Mouse (Mus musculus): ENCODE data around the gene Prpf4. TPM values are rescaled to one million over a fixed set of nuclear protein-coding genes. Genes with fewer than 3 reads are reported as not detected.

Gene Prpf4
- total RNA-seq (2015; ENCODE audit: low replicate concordance) (12.6 and 15.9 TPM in 2 replicates), total RNA-seq (2017; ENCODE audit: low replicate concordance) (13.6 and 14.2 TPM in 2 replicates)

DNA sequence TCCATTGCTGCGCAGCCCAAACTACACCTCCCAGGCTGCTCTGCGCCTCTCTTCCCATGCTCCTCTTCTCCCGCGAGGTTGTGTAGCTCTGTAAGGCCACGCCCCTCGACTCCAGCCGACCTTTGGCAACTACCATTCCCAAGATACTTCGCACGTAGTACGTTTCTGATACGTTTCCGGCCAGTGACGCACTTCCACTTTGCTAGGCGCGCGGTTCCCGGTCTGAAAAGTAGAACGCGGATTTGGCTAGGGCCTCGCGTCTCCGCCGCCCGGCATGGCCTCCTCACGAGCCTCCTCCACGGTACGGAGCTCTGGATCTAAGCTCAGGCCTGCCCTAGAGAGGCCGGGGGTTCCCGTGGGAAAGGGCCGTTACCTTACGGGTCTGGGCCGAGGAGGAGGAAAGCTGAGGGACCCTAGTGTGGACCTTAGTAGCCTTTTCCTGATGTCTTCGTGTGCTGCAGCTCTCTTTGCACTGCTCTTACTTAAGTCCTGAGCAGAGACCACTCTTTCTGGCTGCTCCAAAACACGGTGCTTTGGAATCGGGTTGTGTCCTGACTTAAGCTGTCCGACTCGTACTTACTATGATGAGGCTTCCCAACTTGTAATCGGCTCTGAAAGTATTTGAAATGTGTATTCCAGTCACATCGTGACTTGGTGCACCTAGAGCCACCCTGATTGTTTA lies at the start of gene Prpf4, which contains the start of gene Cdc26:
Gene Prpf4, plus strand, starts transcription at position 197 of the 682 bp plus-strand sequence.
Gene Cdc26, minus strand, starts transcription at position 42 of the 682 bp plus-strand sequence.
- peak; percentile 96 for ATAC-seq (replicated peaks; ENCODE audit: low FRiP score, poor library complexity, severe bottlenecking)

DNA sequence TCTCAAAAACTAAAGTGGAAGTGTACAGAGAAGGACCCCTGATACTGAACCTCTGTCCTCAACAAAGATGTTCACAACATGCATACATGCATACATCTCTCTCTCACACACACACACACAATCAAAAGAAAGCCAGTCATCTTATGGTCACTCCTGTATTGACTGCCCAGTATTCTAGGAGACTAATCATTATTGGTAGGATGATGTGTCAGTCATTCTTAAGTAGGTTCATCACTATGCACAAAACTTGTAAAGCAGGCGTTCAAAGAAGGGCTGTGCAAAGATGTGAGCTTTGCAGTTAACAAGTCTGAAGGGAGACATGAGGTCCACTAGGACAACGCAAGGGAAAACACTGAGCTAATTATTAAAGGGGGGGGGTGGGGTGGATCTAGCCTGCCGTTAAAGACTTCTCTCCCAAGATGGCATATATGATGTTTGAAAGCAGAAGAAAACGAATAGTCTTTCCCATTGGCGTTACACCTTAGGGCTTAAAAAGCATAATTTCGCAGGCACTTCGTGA lies 49.3 kb upstream of the Prpf4 start:
- ATAC-seq (replicated peaks; ENCODE audit: low FRiP score, poor library complexity, severe bottlenecking) = no peak

- ATAC-seq (replicated peaks; ENCODE audit: low FRiP score, poor library complexity, severe bottlenecking) = peak; percentile 99
Measured at GRCm38 (mm10) chr4:62360088-62360804, 48.4 kb upstream of the Prpf4 start, which contains the start of the genes Fkbp15 and Slc31a1. Fkbp15 (minus strand) TSS chr4:62360548. Slc31a1 (plus strand) TSS chr4:62360727.

DNA sequence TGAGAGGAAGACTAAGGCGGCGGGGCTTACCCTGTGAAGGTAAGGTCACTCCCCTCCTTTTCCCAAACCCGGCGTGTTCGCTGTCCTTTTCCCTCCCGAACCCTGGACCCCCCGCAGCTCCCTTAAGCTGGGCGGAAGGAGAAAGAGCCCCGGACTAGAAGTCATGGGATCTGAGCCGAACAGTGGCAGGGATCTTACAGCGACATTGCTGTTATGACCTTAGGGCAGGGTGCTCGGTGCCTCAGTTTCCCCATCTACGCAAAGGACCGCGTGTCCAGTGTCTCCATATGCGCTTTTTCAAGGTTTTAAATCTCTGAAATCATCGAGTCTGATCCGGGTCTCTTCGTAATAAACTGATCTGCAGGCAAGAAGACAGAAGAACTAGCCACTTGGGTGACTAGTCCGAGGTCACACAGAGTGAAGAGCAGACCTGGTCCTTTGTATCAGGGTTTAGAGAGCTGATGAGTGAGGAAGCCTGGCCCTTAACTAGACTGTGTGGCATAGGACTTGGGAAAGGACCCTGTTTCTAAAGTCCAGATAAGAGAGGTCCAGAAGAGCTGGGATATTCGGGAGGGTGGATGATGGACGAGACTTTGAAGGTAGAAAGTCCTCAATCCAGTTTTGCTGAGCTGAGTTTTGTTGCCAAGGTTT lies 47.7 kb upstream of the Prpf4 start:
- ATAC-seq (replicated peaks; ENCODE audit: low FRiP score, poor library complexity, severe bottlenecking) = peak; percentile 20

GRCm38 (mm10) chr4:62361571-62361970 lies 47.0 kb upstream of the Prpf4 start:
- ATAC-seq (replicated peaks; ENCODE audit: low FRiP score, poor library complexity, severe bottlenecking) = no peak

DNA sequence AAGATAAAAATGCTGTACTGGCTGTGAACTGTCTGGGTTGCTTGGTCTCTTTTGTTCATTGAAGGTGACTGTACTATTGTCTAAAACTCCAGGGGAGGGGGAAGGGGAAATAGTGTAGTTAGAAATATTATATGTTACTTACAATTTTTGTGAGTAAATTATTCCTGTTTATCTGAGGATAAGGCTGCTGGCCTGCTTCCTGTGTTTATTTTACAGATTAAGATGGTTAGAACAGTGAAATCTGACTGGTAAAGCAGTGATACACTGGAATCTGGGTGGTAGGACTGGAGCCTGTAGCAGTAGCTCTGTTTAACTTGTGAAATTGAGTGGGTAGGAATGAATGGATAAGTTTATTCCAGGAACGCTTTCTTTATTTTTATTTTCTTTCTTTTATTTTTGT lies 46.6 kb upstream of the Prpf4 start:
- ATAC-seq (replicated peaks; ENCODE audit: low FRiP score, poor library complexity, severe bottlenecking) = no peak

GRCm38 (mm10) chr4:62362437-62362836 lies 46.2 kb upstream of the Prpf4 start:
- no peak for ATAC-seq (replicated peaks; ENCODE audit: low FRiP score, poor library complexity, severe bottlenecking)

DNA sequence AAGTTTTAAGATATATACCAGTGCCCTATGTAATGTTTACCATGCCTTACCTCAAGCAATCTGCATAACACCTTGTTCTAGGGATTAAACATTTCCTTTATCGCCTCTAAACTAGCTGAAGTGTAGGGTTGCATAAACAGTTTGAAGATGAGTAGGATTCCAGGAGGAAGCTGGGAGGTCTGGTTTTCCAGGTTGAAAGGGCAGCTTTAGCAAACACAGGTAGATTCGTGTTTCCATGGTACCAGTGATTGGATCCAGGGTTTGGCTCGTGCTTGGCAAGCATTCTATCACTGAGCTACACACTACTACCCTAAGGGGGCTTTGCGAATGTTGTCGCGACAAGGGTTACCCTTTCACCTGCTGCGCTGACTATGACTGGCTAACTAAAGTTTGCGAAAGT lies 44.3 kb upstream of the Prpf4 start:
- no peak for ATAC-seq (replicated peaks; ENCODE audit: low FRiP score, poor library complexity, severe bottlenecking)

DNA sequence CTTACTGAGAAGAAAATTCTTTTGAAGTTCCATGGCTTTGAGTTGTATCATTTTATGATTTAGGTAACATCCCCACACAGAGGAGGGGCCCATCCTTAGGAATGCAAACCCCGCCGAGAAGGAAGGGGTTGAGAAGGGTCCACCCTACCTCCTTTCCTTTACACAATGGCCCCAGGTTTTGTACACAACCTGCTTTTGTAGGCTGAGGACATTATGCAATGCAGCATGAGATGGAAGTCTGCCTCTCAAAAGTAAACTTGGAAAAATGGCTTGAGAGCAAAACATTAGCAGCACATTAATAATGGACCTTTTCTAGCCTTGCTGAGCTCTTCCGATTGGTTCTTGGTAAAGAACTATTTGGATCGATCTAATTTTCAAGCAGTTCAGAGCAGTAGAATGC lies 42.3 kb upstream of the Prpf4 start:
- ATAC-seq (replicated peaks; ENCODE audit: low FRiP score, poor library complexity, severe bottlenecking) = no peak

GRCm38 (mm10) chr4:62367586-62367985 lies 41.0 kb upstream of the Prpf4 start:
- no peak for ATAC-seq (replicated peaks; ENCODE audit: low FRiP score, poor library complexity, severe bottlenecking)

DNA sequence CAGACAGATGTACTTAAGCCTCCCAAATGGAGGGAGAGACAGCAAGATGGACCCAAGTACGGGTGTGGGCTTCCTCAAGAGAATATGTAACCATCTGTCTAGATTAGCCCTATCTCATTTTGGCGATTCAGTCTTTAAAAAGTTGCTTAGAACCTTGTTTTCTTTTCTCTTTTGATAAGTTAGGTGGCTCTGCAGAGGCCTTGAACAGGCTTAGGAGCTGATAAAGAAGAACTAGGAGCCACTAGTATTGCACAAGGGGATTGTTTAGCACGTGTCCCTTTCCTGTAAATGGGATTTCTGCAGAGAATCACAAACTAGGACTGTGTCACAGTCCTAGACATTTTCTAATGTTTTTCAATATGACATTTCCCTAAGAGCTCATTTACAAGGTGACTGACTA lies 39.5 kb upstream of the Prpf4 start:
- peak; percentile 60 for ATAC-seq (replicated peaks; ENCODE audit: low FRiP score, poor library complexity, severe bottlenecking)

DNA sequence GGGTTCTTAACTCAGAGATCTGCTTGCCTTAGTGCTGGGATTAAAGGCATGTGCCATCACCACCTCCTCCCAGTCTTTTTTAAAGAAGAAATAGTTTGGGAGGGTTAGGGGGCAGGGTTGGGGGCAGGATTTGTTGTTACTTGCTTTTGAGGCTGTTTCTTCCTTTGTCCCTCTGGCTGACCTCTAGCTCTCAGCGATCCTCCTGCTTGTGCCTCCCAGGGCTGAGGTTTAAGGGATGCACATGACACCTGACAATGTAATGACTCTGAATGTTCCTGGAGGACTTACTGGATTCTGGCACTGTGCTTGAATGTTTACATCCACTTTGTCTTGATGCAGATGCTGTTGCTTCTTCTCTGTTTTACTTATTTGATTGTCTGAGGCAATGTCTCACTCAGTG lies 36.2 kb upstream of the Prpf4 start:
- no peak for ATAC-seq (replicated peaks; ENCODE audit: low FRiP score, poor library complexity, severe bottlenecking)

- no peak for ATAC-seq (replicated peaks; ENCODE audit: low FRiP score, poor library complexity, severe bottlenecking)
Measured at GRCm38 (mm10) chr4:62372818-62373520, 35.6 kb upstream of the Prpf4 start.

- ATAC-seq (replicated peaks; ENCODE audit: low FRiP score, poor library complexity, severe bottlenecking) = no peak
Measured at GRCm38 (mm10) chr4:62373668-62374067, 34.9 kb upstream of the Prpf4 start.

GRCm38 (mm10) chr4:62374342-62374741 lies 34.3 kb upstream of the Prpf4 start:
- no peak for ATAC-seq (replicated peaks; ENCODE audit: low FRiP score, poor library complexity, severe bottlenecking)

DNA sequence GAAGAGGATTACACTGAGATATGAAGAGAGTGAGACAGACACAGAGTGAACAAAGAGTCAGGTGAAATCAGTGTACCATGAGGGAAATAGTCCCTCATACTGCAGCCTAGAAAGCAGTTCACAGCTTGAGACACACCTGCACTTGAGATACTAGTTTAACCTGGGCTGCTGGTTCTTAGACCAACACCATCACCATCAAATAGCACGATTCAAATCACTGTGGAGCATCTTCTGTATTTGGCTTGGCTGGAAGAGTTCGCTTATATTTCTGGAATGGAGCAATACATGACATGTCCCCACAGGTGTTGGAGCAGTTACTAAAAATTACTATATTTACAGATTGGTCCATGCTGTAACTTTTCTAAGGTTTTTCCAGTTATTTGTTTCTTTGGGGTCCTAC lies 32.5 kb upstream of the Prpf4 start:
- no peak for ATAC-seq (replicated peaks; ENCODE audit: low FRiP score, poor library complexity, severe bottlenecking)

- no peak for ATAC-seq (replicated peaks; ENCODE audit: low FRiP score, poor library complexity, severe bottlenecking)
Measured at GRCm38 (mm10) chr4:62379724-62380381, 28.7 kb upstream of the Prpf4 start.

DNA sequence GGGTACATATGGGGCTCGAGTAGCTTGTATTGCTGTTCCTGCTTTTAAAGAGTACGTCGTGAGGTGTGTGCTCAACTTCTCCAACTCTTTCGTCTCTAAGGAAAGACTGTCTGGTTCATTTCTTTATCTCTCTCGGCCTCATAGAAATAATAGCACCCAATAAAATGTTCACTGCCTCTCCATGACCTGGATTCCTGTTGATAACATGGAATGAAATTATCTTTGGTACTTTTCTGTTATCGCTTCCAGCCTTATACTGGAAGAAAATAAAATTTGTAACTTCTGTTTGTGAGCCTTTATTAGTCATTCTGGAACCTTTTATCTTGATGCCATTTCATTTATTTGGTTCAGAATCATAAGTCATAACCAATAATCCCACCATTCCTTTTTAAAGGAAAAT lies 25.4 kb upstream of the Prpf4 start:
- no peak for ATAC-seq (replicated peaks; ENCODE audit: low FRiP score, poor library complexity, severe bottlenecking)

DNA sequence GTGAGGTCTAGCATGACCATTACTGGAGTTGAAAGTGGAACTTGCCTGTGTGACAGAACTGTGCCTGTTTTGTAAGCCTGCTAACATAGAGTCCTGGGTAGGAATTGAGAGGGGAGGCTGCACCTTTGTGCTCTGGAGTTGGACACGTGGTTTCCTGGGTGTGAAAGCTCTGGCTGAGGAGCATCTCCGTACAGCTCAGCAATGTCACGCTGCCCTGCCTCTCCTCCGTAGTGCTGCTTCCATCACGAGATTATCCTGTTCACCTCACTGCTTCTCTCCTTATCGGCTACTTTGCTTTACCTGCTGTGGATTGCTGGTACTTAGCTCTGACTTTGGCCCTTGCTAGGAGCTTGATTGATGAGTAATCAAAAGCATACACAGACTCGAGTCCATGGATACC lies 24.8 kb upstream of the Prpf4 start:
- no peak for ATAC-seq (replicated peaks; ENCODE audit: low FRiP score, poor library complexity, severe bottlenecking)

Data from erythroid progenitor cell, adult 5-6 weeks (primary cell).